Mouse (Mus musculus): ENCODE measurements at regions not wholly inside any gene's neighbourhood (a gene's known extent, or its start where the extent isn't known, plus 50 kb on each side); places are given as distances from the start of the nearest gene placed in this dataset.
"Not testable (repeated sequence)": the region's sequence is repeated elsewhere in the genome, so short reads cannot be mapped to it uniquely, and the experiment has no call there.

DNA sequence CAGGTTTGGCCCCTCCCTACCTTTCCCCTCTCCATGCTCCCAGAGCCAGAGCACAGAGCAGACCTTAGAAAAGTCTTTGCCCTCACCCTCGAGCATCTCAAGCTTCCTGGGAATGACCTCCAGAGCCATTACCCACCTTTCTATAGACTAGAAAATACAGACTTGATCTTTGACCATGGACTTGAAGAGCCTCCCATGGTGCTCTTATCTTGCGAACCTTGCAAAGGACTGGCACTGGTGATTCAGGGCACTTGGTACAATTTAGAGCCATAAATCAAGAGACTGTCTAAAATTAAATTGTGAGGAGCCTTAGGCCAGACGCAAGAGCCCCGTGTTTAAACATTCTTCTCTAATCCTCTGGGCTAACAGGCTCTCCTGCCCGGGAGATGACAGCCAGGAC, 498.9 kb downstream of the Tns1 start:
- H3K27ac ChIP-seq = no peak overlapping the region
- no peaks in the 10 kb centered on the region for H3K9me3 ChIP-seq
- no peak for ATAC-seq (replicated peaks)
- no peak overlapping the region for H3K4me2 ChIP-seq
- H3K27me3 ChIP-seq (replicated peaks) = no peaks in the 10 kb centered on the region
- no peaks in the 10 kb centered on the region for H3K4me1 ChIP-seq
- no peak overlapping the region for H3K9ac ChIP-seq
- no peak overlapping the region for H3K4me3 ChIP-seq
- WGBS = 86% methylated on average over 5 of the region's 5 CpGs
- no peaks in the 10 kb centered on the region for H3K36me3 ChIP-seq (replicated peaks)

DNA sequence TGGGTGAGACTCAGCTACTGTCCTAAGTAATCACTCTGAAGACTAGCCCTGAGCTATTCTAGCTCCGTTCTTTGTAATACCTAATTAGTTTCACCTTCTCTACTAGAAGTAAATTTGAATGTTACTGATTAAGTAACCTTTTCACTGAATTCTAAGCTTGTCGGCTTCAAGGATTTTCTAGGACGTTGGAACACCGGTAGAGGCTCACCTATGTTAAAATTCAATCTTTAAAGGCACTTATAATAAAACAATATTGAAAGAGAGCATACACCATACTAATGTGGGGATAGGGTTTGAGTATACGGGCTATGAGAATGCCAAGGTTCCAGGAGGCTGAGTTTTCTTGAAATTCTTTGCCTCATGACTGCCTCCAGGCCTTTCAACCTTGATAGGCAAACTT, 503.1 kb downstream of the Tns1 start:
- not testable (repeated sequence) for H3K4me3 ChIP-seq; H3K9ac ChIP-seq; H3K27me3 ChIP-seq (replicated peaks); H3K27ac ChIP-seq; H3K4me1 ChIP-seq; ATAC-seq (replicated peaks); H3K9me3 ChIP-seq; H3K4me2 ChIP-seq; H3K36me3 ChIP-seq (replicated peaks)
- 83% methylated on average over 5 of the region's 5 CpGs for WGBS

DNA sequence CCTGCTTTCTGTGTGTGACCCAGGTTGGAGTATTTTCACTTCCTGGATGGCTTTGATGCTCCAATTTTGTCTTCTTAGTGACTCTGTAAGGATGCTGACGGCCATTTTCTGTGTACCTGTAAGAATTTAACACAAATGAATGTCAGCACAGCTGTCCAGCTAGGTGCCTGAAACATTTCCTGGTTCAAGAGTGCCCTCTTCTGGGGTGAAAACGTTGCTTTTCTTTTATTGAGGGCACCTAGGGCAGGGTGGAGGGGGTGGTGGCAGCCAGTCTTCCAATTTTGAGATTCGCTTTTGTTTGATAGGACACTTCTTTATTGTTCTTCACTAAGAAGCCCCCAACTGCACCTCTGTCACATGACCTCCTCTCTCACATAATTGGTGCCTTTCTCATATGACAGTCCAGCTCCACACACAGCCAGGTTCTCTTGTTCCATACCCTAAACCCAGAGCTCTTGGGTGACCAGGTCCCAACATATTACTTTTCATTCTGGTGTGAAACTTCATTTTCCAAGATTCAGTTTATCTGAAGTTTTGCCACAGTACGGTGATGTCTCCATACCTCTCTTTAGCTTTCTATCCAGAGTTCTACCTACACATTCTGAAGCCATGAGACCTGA, 505.6 kb downstream of the Tns1 start:
- Histone ChIP-seq H3K4me3 (no peak overlapping the region), H3K4me2 (no peak overlapping the region), H3K4me1 (no peaks in the 10 kb centered on the region), H3K27ac (no peak overlapping the region), H3K36me3 (replicated peaks) (no peaks in the 10 kb centered on the region), H3K9me3 (no peaks in the 10 kb centered on the region), H3K9ac (no peak overlapping the region), H3K27me3 (replicated peaks) (no peaks in the 10 kb centered on the region)
- peak; percentile 84 for ATAC-seq (replicated peaks)
- WGBS = 39% methylated on average over 4 of the region's 4 CpGs

DNA sequence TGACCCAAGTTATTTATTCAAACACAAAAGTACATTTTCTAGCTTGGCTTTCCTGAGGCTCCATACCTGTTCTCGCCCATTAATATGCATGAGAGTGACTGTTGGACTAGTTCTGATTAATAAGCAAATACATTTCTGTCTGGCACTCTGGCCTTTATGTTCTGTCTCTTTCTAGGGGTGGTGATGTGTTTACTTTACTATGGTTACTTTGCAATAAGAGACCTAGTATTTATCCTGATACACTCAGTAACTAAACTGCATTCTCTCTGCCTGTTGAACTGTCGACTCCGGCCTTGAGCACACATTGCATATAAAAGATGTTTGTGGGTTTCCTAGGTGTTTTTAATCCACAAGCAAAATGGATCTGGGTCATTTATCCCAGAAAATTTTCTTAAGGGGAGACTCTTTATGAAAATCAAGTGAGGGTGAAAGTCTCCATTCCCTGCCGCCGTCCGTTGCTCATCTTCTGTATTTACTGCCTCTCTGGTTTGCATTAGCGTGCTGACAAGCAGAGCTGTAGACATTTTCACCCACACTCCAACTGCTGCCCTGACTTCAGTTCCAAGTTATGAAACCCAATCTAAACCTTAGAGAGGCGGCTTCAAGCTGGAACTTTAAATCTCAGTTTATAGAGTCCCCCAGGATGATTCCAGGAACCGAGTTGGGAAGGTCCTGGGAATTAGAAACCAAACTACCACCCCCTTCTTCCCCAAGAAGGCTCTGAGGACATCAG, 530.4 kb downstream of the Tns1 start:
- H3K4me1 ChIP-seq = no peaks in the 10 kb centered on the region
- H3K27me3 ChIP-seq (replicated peaks) = no peaks in the 10 kb centered on the region
- H3K4me3 ChIP-seq = no peak overlapping the region
- H3K27ac ChIP-seq = no peak overlapping the region
- no peaks in the 10 kb centered on the region for H3K36me3 ChIP-seq (replicated peaks)
- 81% methylated on average over 9 of the region's 9 CpGs for WGBS
- no peak for ATAC-seq (replicated peaks)
- H3K4me2 ChIP-seq = no peak overlapping the region
- no peaks in the 10 kb centered on the region for H3K9me3 ChIP-seq
- H3K9ac ChIP-seq = no peak overlapping the region

DNA sequence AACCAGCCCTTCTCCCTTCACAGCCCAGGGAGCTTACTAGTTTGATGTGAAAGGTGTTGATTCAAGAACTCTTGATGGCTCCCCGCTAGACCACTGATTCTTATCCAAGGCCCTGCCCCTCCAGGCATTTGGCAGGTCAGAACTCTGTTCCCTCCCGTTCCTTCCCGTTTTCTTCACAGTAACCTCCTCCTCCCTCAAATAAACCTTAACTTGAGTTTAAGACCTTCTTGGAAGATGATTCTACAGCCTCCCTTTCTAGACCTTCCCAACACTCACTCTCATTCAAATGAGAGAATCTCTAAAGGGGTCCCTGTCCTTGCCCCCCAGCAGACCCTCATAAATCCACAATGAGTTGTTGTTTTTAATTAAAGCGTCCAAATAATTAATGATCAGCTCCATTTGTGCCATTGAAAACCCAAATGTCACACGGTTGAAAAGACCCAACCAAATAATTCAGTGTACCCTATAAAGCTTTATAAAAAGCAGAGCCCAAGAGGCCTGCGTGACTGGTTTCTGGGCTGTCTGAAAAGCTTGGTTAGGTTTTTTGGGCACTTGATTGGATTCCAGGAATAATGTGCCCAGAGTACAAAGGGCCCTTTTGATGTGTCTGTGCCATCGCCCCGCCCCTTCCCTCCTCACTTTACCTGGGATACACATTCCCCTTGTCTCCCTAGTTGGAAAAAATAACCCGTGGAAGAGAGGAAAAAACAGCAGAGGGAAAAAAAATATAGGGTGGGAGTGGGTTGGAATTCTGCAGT, 532.7 kb downstream of the Tns1 start:
- no peaks in the 10 kb centered on the region for H3K36me3 ChIP-seq (replicated peaks)
- no peak overlapping the region for H3K27ac ChIP-seq
- no peak overlapping the region for H3K9ac ChIP-seq
- H3K4me3 ChIP-seq = no peak overlapping the region
- H3K9me3 ChIP-seq = no peaks in the 10 kb centered on the region
- WGBS = 63% methylated on average over 9 of the region's 9 CpGs
- H3K27me3 ChIP-seq (replicated peaks) = no peaks in the 10 kb centered on the region
- no peaks in the 10 kb centered on the region for H3K4me1 ChIP-seq
- ATAC-seq (replicated peaks) = no peak
- H3K4me2 ChIP-seq = no peak overlapping the region

DNA sequence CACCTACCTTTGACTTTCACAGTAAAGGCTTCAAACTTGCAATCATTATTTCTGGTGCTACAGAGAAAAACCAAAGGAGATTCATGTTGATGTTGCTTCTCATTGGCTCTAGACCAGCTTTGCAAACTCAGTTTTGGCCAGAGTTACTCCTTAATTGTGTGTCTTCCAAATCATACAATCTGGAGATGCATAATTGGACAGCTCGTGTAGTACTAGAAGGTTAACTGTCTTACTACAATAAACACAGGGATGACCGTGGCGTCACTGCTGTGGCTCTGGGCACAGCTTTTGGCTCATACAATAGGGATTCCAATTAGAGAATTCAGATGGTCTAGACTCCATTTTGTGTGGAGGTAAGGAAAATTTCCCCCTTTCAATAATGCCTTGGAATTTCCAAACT, 544.6 kb downstream of the Tns1 start:
- Histone ChIP-seq H3K9me3 (no peaks in the 10 kb centered on the region), H3K4me3 (no peak overlapping the region), H3K4me2 (no peak overlapping the region), H3K36me3 (replicated peaks) (no peaks in the 10 kb centered on the region), H3K9ac (no peak overlapping the region), H3K27ac (no peak overlapping the region), H3K27me3 (replicated peaks) (no peaks in the 10 kb centered on the region), H3K4me1 (no peaks in the 10 kb centered on the region)
- ATAC-seq (replicated peaks) = no peak
- WGBS = 79% methylated on average over 3 of the region's 3 CpGs

DNA sequence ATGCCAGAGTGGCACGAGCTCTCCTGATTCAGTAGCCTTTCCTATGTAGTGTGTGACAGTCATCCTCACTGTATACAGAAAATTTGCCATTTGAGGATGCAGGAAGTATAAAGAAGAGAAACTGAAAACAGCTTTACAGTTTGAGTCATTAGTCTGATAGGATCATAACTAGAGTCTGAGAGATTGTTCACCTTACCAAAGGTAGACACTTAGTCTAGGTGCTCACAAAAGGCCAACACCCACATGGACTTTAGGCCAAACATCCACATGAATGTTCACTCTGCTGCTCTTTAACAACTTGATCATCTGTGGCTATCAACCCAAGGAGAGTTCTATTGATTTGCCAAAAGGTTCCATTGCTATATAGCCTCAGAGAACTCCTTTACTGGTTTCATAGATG, 547.2 kb downstream of the Tns1 start:
- WGBS = 90% methylated on average over 1 of the region's 1 CpGs
- Histone ChIP-seq H3K9me3 (no peaks in the 10 kb centered on the region), H3K4me1 (no peaks in the 10 kb centered on the region), H3K9ac (no peak overlapping the region), H3K4me3 (no peak overlapping the region), H3K27ac (no peak overlapping the region), H3K4me2 (no peak overlapping the region), H3K27me3 (replicated peaks) (no peaks in the 10 kb centered on the region), H3K36me3 (replicated peaks) (no peaks in the 10 kb centered on the region)
- no peak for ATAC-seq (replicated peaks)

DNA sequence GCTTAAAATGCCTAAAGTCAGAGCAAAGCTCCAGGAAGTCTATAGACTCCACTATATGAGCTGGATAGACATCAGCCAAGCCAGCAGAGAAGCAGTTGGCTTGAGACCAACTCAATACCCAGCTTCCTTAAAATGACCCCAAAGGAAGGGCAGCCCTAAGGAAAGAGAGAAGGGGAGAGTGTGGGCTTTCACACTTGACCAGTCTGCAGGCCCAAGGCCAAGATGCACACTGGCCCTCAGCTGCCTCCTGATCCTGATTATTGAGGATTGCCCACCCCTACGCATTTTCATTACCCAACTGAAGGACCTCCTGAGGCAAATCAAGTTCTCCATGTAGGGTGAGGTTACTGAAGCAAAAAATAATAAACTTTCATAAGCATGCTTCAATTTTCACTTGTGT, 548.6 kb downstream of the Tns1 start:
- no peak overlapping the region for H3K9ac ChIP-seq

DNA sequence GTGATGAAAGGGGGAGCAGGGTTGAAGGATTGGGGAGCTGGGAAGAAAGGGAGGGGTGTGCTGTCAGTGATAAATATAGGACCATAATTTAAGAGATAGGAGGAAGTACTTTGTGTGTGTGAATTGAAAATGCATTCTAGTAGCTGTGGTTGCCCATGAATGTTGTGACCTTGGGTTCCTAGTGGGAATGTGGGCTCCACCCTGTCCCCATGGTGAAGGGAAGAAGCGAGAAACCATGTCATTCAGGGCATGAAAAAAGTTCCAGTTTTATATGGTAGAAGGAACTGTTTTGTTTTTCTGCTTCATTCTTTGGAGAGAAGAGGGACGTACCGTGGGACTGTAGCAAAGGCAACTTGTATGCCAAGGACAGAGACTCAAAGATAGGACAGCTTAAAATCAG, 553.3 kb downstream of the Tns1 start:
- 84% methylated on average over 3 of the region's 3 CpGs for WGBS
- Histone ChIP-seq H3K36me3 (replicated peaks) (no peaks in the 10 kb centered on the region), H3K4me2 (no peak overlapping the region), H3K4me3 (no peak overlapping the region), H3K27ac (no peak overlapping the region), H3K4me1 (no peaks in the 10 kb centered on the region), H3K9me3 (no peaks in the 10 kb centered on the region), H3K27me3 (replicated peaks) (no peaks in the 10 kb centered on the region), H3K9ac (no peak overlapping the region)
- no peak for ATAC-seq (replicated peaks)

More for the DNA sequence above, 548.6 kb downstream of the Tns1 start:
- H3K4me3 ChIP-seq = no peak overlapping the region
- no peak for ATAC-seq (replicated peaks)
- WGBS = 77% methylated on average over 1 of the region's 1 CpGs
- no peaks in the 10 kb centered on the region for H3K36me3 ChIP-seq (replicated peaks)
- H3K9me3 ChIP-seq = no peaks in the 10 kb centered on the region
- H3K27ac ChIP-seq = no peak overlapping the region
- no peaks in the 10 kb centered on the region for H3K27me3 ChIP-seq (replicated peaks)
- no peak overlapping the region for H3K4me2 ChIP-seq
- no peaks in the 10 kb centered on the region for H3K4me1 ChIP-seq

DNA sequence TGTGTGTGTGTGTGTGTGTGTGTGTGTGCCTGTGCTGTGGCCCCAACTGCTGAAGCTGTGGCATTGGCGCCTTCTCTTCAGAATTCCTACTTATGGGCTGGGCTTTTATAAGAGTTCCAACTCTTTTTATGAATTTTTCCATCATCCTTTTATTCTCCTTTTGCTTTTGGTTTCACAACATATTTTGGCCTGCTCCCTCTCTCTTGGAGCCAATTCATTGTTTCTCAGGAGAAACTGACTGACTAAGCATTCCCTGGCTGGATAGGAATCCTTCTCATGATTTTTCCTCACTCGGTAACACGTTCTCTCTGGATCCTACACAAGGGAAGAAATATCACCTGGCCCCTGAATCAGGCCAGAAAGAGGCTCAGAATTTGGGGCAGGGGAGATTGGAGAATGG, 551.1 kb upstream of the Tnp1 start:
- Histone ChIP-seq H3K9ac (no peak overlapping the region), H3K36me3 (replicated peaks) (no peaks in the 10 kb centered on the region), H3K4me2 (no peak overlapping the region), H3K4me3 (no peak overlapping the region), H3K27me3 (replicated peaks) (no peaks in the 10 kb centered on the region), H3K9me3 (no peaks in the 10 kb centered on the region), H3K27ac (no peak overlapping the region), H3K4me1 (no peaks in the 10 kb centered on the region)
- 88% methylated on average over 3 of the region's 3 CpGs for WGBS
- ATAC-seq (replicated peaks) = no peak

DNA sequence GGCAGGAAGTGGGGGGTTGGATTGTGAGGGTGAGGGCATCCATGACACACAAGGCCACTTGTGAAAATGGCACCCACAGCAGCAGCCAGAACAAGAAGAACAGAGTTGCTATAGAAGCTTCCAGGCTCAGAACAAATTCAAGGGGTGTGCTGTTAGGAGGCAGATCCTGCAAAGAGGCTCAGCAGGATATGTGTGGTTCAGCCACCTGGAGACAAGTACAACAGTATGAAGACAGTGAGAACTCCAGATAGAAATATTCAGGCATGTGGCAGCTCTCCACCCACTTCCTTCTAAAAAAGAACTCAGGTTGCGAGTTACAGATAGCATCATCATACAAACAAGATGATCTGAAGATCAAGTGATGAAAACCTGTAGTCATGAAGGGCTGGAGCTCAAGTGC, 544.9 kb upstream of the Tnp1 start:
- 91% methylated on average over 1 of the region's 1 CpGs for WGBS
- H3K4me3 ChIP-seq = no peak overlapping the region
- no peak overlapping the region for H3K9ac ChIP-seq
- no peak for ATAC-seq (replicated peaks)
- H3K4me1 ChIP-seq = no peaks in the 10 kb centered on the region
- H3K27me3 ChIP-seq (replicated peaks) = no peaks in the 10 kb centered on the region
- no peak overlapping the region for H3K27ac ChIP-seq
- H3K4me2 ChIP-seq = no peak overlapping the region
- H3K36me3 ChIP-seq (replicated peaks) = no peaks in the 10 kb centered on the region
- H3K9me3 ChIP-seq = no peaks in the 10 kb centered on the region

DNA sequence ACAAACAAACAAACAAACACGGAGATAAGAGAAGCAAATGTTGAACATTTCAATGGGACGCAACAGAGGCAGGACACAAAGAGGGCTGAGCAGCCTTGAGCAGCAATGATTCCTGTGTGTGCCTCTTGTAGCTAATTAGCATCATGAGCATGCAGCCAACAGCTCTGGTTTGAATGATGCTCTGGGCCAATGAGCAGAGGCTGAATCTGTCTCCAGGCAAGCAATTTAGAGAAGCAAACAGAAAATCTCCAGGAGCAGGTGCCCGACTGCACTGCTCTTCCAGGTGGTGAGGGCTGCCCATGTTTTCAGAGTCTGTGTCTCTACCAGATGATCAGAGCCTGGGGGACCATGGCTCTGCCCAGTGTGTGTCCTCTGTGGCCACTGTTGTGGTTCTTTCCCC, 532.2 kb upstream of the Tnp1 start:
- no peak overlapping the region for H3K27ac ChIP-seq
- no peak overlapping the region for H3K4me3 ChIP-seq
- no peaks in the 10 kb centered on the region for H3K4me1 ChIP-seq
- no peaks in the 10 kb centered on the region for H3K9me3 ChIP-seq
- no peak overlapping the region for H3K4me2 ChIP-seq
- H3K9ac ChIP-seq = no peak overlapping the region
- peak; percentile 69 for ATAC-seq (replicated peaks)
- WGBS = 59% methylated on average over 3 of the region's 3 CpGs
- H3K36me3 ChIP-seq (replicated peaks) = no peaks in the 10 kb centered on the region
- no peaks in the 10 kb centered on the region for H3K27me3 ChIP-seq (replicated peaks)

DNA sequence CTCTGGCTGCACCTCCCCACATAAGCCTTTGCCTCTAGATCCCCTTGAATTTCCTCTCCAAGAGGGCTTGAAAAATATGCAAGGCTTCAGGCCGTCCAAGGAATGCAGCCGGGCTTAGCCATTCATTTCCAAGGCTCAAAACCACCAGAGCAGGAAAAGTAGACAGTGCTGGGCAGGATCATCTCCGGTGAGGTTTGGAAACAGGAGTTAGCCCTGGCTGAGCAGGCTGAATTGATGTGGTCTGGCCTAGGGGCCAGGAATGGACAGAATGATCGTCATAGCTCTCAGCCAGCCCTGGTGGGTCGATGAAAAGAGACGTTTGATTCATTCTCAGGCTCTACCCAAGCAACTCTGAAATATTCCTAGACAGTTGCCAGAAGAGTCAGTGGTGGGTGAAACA, 529.7 kb upstream of the Tnp1 start:
- H3K9me3 ChIP-seq = no peaks in the 10 kb centered on the region
- no peak overlapping the region for H3K27ac ChIP-seq
- no peaks in the 10 kb centered on the region for H3K36me3 ChIP-seq (replicated peaks)
- ATAC-seq (replicated peaks) = no peak
- no peaks in the 10 kb centered on the region for H3K4me1 ChIP-seq
- 44% methylated on average over 6 of the region's 6 CpGs for whole genome bisulfite sequencing
- H3K4me3 ChIP-seq = no peak overlapping the region
- H3K27me3 ChIP-seq (replicated peaks) = no peaks in the 10 kb centered on the region
- no peak overlapping the region for H3K9ac ChIP-seq
- no peak overlapping the region for H3K4me2 ChIP-seq
